Mouse (Mus musculus) hindbrain, postnatal 0 days (tissue): Measurements from ENCODE around the gene Pabpc4. TPM values are rescaled to one million over a fixed set of nuclear protein-coding genes. Genes with fewer than 3 reads are reported as not detected.

Experiments
- ATAC-seq: fragments of 200-750 bp; cut with Nextera tagmentation; 2 replicates; pipeline ENCODE4 v1.8.0; 2017; ENCODE audit warnings: mild to moderate bottlenecking, moderate TSS enrichment, moderate library complexity
- DNase-seq: peaks from one replicate; pipeline ENCODE4 v3.0.0-alpha.2; 2015; ENCODE audit warnings: low spot score
- H3K27ac ChIP-seq: fragments of 300-500 bp; sonication (generic); 2 replicates; pipeline ENCODE4 v1.5.1; 2014; ENCODE audit warnings: mild to moderate bottlenecking
- H3K27me3 ChIP-seq: fragments of 300-500 bp; sonication (generic); 2 replicates; pipeline ENCODE4 v1.6.1; 2014; ENCODE audit warnings: low read length, mixed read lengths; ENCODE audit not compliant: insufficient read depth
- H3K36me3 ChIP-seq: fragments of 300-500 bp; sonication (generic); 2 replicates; pipeline ENCODE4 v1.6.1; 2014; ENCODE audit warnings: low read length, mixed read lengths; ENCODE audit not compliant: insufficient read depth
- H3K4me1 ChIP-seq: fragments of 300-500 bp; sonication (generic); 2 replicates; pipeline ENCODE4 v1.6.1; 2014; ENCODE audit warnings: antibody characterized with exemption, low read length, mixed read lengths; ENCODE audit not compliant: insufficient read depth
- H3K4me2 ChIP-seq: fragments of 300-500 bp; sonication (generic); 2 replicates; pipeline ENCODE4 v1.6.1; 2014; ENCODE audit warnings: low read depth, mild to moderate bottlenecking, low read length, moderate library complexity, mixed read lengths
- H3K4me3 ChIP-seq: fragments of 300-500 bp; sonication (generic); 2 replicates; pipeline ENCODE4 v1.5.1; 2014; ENCODE audit warnings: low read length
- H3K9ac ChIP-seq: fragments of 300-500 bp; sonication (generic); replicated peaks from 2 replicates; pipeline ENCODE4 v1.6.1; 2014; ENCODE audit warnings: mild to moderate bottlenecking, low read length, moderate library complexity, mixed read lengths
- H3K9me3 ChIP-seq: fragments of 300-500 bp; sonication (generic); 2 replicates; pipeline ENCODE4 v1.6.1; 2016; ENCODE audit warnings: low read length, mixed read lengths
- CTCF ChIP-seq: IDR thresholded peaks from 2 replicates; pipeline ENCODE4 v1.5.1; 2016; ENCODE audit warnings: antibody characterized with exemption, control low read depth, low read depth
- WGBS: fragments of 180-500 bp; shearing (Covaris S2); extraction: QIAGEN DNeasy Blood & Tissue Kit; methylation state at CpG from one replicate; pipeline ENCODE4 v1.1.7; 2014; 5-methylcytosine and 5-hydroxymethylcytosine counted together
- polyA plus RNA-seq: library from polyadenylated mRNA; unstranded; fragments of >200 nt; fragmentation: Nextera tagmentation; extraction: Ambion mirVana; gene quantifications from 2 replicates; pipeline ENCODE4 v1.2.1, GENCODE M21; 2015
- total RNA-seq: library from RNA; depleted of rRNA; stranded (reverse); fragments of >200 nt; gene quantifications from 2 replicates; pipeline ENCODE4 v1.2.3, GENCODE M21; 2014

Gene Pabpc4
- total and polyA plus RNA-seq, 2 experiments from 2014 or later: 19.9 to 100 TPM

- Histone ChIP-seq H3K9me3 (no peaks in the 10 kb centered on the region), H3K4me3 (no peak overlapping the region), H3K27me3 (no peaks in the 10 kb centered on the region), H3K27ac (no peak overlapping the region), H3K36me3 (no peaks in the 10 kb centered on the region), H3K4me2 (no peak overlapping the region), H3K4me1 (0 out of 2 replicates have a peak, but pooled peaks cover 4% of the 10 kb centered on the region), H3K9ac (no peak overlapping the region)
- no peak for ATAC-seq
- no peak for TF ChIP-seq CTCF
- WGBS: 61% methylated on average over 7 of the region's 7 CpGs
- no peak for DNase-seq
These were observed 14.8 kb upstream of the Pabpc4 start for GRCm38 (mm10) chr4:123247147-123247880.

- TF ChIP-seq CTCF: peak; percentile 46
- ATAC-seq (peak; percentile 86), DNase-seq (peak; percentile 80)
- Histone ChIP-seq H3K36me3 (no peaks in the 10 kb centered on the region), H3K27ac (0 out of 2 replicates have a peak overlapping the region, but pooled peaks have one; percentile 48), H3K4me2 (no peak overlapping the region), H3K27me3 (no peaks in the 10 kb centered on the region), H3K9me3 (no peaks in the 10 kb centered on the region), H3K4me1 (0 out of 2 replicates have a peak, but pooled peaks cover 4% of the 10 kb centered on the region), H3K9ac (no peak overlapping the region), H3K4me3 (no peak overlapping the region)
- 60% methylated on average over 7 of the region's 7 CpGs for WGBS
These were observed 13.1 kb upstream of the Pabpc4 start for GRCm38 (mm10) chr4:123248971-123249567.

GRCm38 (mm10) chr4:123252214-123252613 is 9.9 kb upstream of the Pabpc4 start:
- Histone ChIP-seq H3K9ac (no peak overlapping the region), H3K4me3 (no peak overlapping the region), H3K27me3 (no peaks in the 10 kb centered on the region), H3K27ac (no peak overlapping the region), H3K4me2 (no peak overlapping the region), H3K36me3 (no peaks in the 10 kb centered on the region), H3K9me3 (no peaks in the 10 kb centered on the region), H3K4me1 (0 out of 2 replicates have a peak, but pooled peaks cover 2% of the 10 kb centered on the region)
- DNase-seq (peak; percentile 55), ATAC-seq (0 out of 2 replicates have a peak, but pooled peaks have one; percentile 33)
- TF ChIP-seq CTCF: no peak
- WGBS: 51% methylated on average over 5 of the region's 5 CpGs

- Histone ChIP-seq H3K4me1 (no peaks in the 10 kb centered on the region), H3K27me3 (no peaks in the 10 kb centered on the region), H3K9ac (no peak overlapping the region), H3K9me3 (no peaks in the 10 kb centered on the region), H3K4me2 (no peak overlapping the region), H3K27ac (no peak overlapping the region), H3K36me3 (no peaks in the 10 kb centered on the region), H3K4me3 (no peak overlapping the region)
- ATAC-seq (peak; percentile 80), DNase-seq (peak; percentile 81)
- 12% methylated on average over 5 of the region's 5 CpGs for WGBS
- TF ChIP-seq CTCF: peak; percentile 86
These were observed 7.5 kb upstream of the Pabpc4 start for GRCm38 (mm10) chr4:123254617-123255016.

- no peak for TF ChIP-seq CTCF
- Histone ChIP-seq H3K27me3 (no peaks in the 10 kb centered on the region), H3K27ac (no peak overlapping the region), H3K4me1 (no peaks in the 10 kb centered on the region), H3K9ac (0 out of 2 replicates have a peak overlapping the region, but pooled peaks have one; percentile 9), H3K36me3 (no peaks in the 10 kb centered on the region), H3K4me2 (no peak overlapping the region), H3K4me3 (no peak overlapping the region), H3K9me3 (no peaks in the 10 kb centered on the region)
- ATAC-seq (no peak), DNase-seq (no peak)
- WGBS: 36% methylated on average over 8 of the region's 8 CpGs
These were observed 1.9 kb upstream of the Pabpc4 start for GRCm38 (mm10) chr4:123260071-123260746.

GRCm38 (mm10) chr4:123271063-123271462 is 8.9 kb downstream of the Pabpc4 start:
- DNase-seq: no peak
- no peak for TF ChIP-seq CTCF

More at GRCm38 (mm10) chr4:123271063-123271462, 8.9 kb downstream of the Pabpc4 start:
- no peak overlapping the region for H3K4me3 ChIP-seq
- no peak for ATAC-seq
- no peaks in the 10 kb centered on the region for H3K27me3 ChIP-seq
- H3K27ac ChIP-seq: no peak overlapping the region
- no peaks in the 10 kb centered on the region for H3K4me1 ChIP-seq
- H3K9ac ChIP-seq: no peak overlapping the region
- no peaks in the 10 kb centered on the region for H3K36me3 ChIP-seq
- 89% methylated on average over 3 of the region's 3 CpGs for WGBS
- H3K4me2 ChIP-seq: no peak overlapping the region
- H3K9me3 ChIP-seq: no peaks in the 10 kb centered on the region
